Mouse (Mus musculus) kidney, adult 9 months (tissue): Measurements from ENCODE around the gene 4922502D21Rik.
A peak's percentile ranks its signal among the peaks of the same experiment; 100 is the strongest.
"Not testable (repeated sequence)": the region's sequence is repeated elsewhere in the genome, so short reads cannot be mapped to it uniquely, and the experiment has no call there.

Experiments
- DNase-seq: peaks from one replicate; pipeline ENCODE4 v3.0.0; 2022

The 4922502D21Rik gene

GRCm38 (mm10) chr6:129331610-129332009 is at the start of gene 4922502D21Rik:
Gene 4922502D21Rik, minus strand, starts transcription at chr6:129331796.
- no peak for DNase-seq

- no peak for DNase-seq
These were observed 48.9 kb upstream of the 4922502D21Rik start for GRCm38 (mm10) chr6:129380454-129380853.

GRCm38 (mm10) chr6:129374937-129375471 is 43.4 kb upstream of the 4922502D21Rik start:
- no peak for DNase-seq

GRCm38 (mm10) chr6:129369374-129370132 is 38.0 kb upstream of the 4922502D21Rik start:
- DNase-seq, result no peak

- DNase-seq, result peak; percentile 41
These were observed 34.4 kb upstream of the 4922502D21Rik start for GRCm38 (mm10) chr6:129365959-129366359.

- DNase-seq, result no peak
These were observed 32.3 kb upstream of the 4922502D21Rik start for GRCm38 (mm10) chr6:129363942-129364341.

GRCm38 (mm10) chr6:129359515-129359914 is 27.9 kb upstream of the 4922502D21Rik start:
- no peak for DNase-seq

- no peak for DNase-seq
These were observed 24.8 kb upstream of the 4922502D21Rik start for GRCm38 (mm10) chr6:129356430-129356829.

- no peak for DNase-seq
These were observed 24.2 kb upstream of the 4922502D21Rik start for GRCm38 (mm10) chr6:129355774-129356173.

- no peak for DNase-seq
These were observed 19.5 kb upstream of the 4922502D21Rik start for GRCm38 (mm10) chr6:129351091-129351490.

- peak; percentile 27 for DNase-seq
These were observed 18.1 kb upstream of the 4922502D21Rik start for GRCm38 (mm10) chr6:129349524-129350352.

- DNase-seq, result no peak
These were observed 12.8 kb upstream of the 4922502D21Rik start for GRCm38 (mm10) chr6:129344408-129344807.

- DNase-seq, result not testable (repeated sequence)
These were observed 10.8 kb upstream of the 4922502D21Rik start, which contains the start of gene Clec12a for GRCm38 (mm10) chr6:129342391-129342790. Gene Clec12a, plus strand, starts transcription at chr6:129342691.

GRCm38 (mm10) chr6:129337751-129338150 is 6.2 kb upstream of the 4922502D21Rik start:
- no peak for DNase-seq

- peak; percentile 57 for DNase-seq
These were observed 2.1 kb upstream of the 4922502D21Rik start for GRCm38 (mm10) chr6:129333674-129334078.

GRCm38 (mm10) chr6:129326568-129327150 is 4.9 kb downstream of the 4922502D21Rik start:
- DNase-seq, result no peak

GRCm38 (mm10) chr6:129326016-129326415 is 5.6 kb downstream of the 4922502D21Rik start:
- DNase-seq, result no peak

- DNase-seq, result no peak
These were observed 12.3 kb downstream of the 4922502D21Rik start for GRCm38 (mm10) chr6:129319331-129319730.

GRCm38 (mm10) chr6:129318395-129318794 is 13.2 kb downstream of the 4922502D21Rik start:
- no peak for DNase-seq

- DNase-seq, result no peak
These were observed 15.1 kb downstream of the 4922502D21Rik start for GRCm38 (mm10) chr6:129316463-129316862.

GRCm38 (mm10) chr6:129315698-129316097 is 15.9 kb downstream of the 4922502D21Rik start:
- no peak for DNase-seq

GRCm38 (mm10) chr6:129314655-129315168 is 16.9 kb downstream of the 4922502D21Rik start:
- DNase-seq, result no peak

GRCm38 (mm10) chr6:129312499-129312898 is 19.1 kb downstream of the 4922502D21Rik start:
- DNase-seq, result no peak
